Mouse (Mus musculus): ENCODE data around the gene Podxl2.

- TF ChIP-seq ZC3H11A (IDR thresholded peaks at IDR 0.05; ENCODE audit: borderline replicate concordance, low read depth, low read length) (no peak), MAFK (IDR thresholded peaks at IDR 0.05; ENCODE audit: insufficient read depth, low read depth, low read length) (no peak), HCFC1 (IDR thresholded peaks at IDR 0.05; ENCODE audit: borderline replicate concordance, insufficient read depth, low read length) (no peak), ZNF384 (IDR thresholded peaks at IDR 0.05; ENCODE audit: low read depth, low read length) (no peak), CHD2 (IDR thresholded peaks at IDR 0.05; ENCODE audit: low read depth, low read length) (no peak)
Observed at GRCm38 (mm10) chr6:88835047-88835446, 39.8 kb downstream of the Podxl2 start.

Data from ES-E14 (cell line).